Mouse (Mus musculus) lung, adult 2 months (tissue): ENCODE data around the gene Cmtm3.

Experiments
- CTCF ChIP-seq: fragments of 200-500 bp; IDR thresholded peaks from 2 replicates; pipeline ENCODE4 v1.5.1; 2011; ENCODE audit warnings: mild to moderate bottlenecking, low read length, control low read depth; ENCODE audit not compliant: insufficient read depth
- POLR2A ChIP-seq: fragments of 200-500 bp; IDR thresholded peaks from 2 replicates; pipeline ENCODE4 v1.6.1; 2011; ENCODE audit warnings: low read depth, mild to moderate bottlenecking, control low read depth, low read length, borderline replicate concordance; ENCODE audit errors: extremely low read depth

DNA sequence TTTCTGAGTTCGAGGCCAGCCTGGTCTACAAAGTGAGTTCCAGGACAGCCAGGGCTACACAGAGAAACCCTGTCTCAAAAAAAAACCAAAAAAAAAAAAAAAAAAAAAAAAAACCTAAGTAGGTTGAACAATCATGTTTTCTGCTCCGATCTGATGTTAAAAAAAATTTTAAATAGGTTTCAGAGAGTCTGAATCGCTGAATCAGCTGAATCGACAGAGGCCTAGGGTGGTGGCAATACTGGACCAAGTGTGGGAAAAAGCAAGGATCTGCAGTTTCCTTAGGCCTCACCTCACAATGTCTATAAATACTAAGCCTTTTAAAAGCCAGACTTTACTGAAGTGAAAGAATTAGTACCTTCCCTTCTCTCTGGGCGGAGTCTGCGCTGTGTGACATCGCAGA lies 53.9 kb downstream of the Cmtm3 start:
- TF ChIP-seq CTCF (no peak), POLR2A (no peak)
